Mouse (Mus musculus) neural tube, embryonic 15.5 days (tissue): ENCODE measurements around the gene Brd3os. TPM values are rescaled to one million over a fixed set of nuclear protein-coding genes. Genes with fewer than 3 reads are reported as not detected.
A peak's percentile ranks its signal among the peaks of the same experiment; 100 is the strongest.

Experiments
- ATAC-seq: fragments of 200-750 bp; cut with Nextera tagmentation; 2 replicates; pipeline ENCODE4 v1.8.0; 2017; ENCODE audit warnings: mild to moderate bottlenecking, moderate TSS enrichment, moderate library complexity; ENCODE audit not compliant: low FRiP score
- H3K27ac ChIP-seq: fragments of 300-500 bp; sonication (generic); replicated peaks from 2 replicates; pipeline ENCODE4 v1.5.1; 2015; ENCODE audit warnings: mild to moderate bottlenecking, inconsistent platforms
- H3K27me3 ChIP-seq: fragments of 300-500 bp; sonication (generic); replicated peaks from 2 replicates; pipeline ENCODE4 v1.6.1; 2015; ENCODE audit warnings: inconsistent platforms
- H3K36me3 ChIP-seq: fragments of 300-500 bp; sonication (generic); 2 replicates; pipeline ENCODE4 v1.6.1; 2015; ENCODE audit warnings: inconsistent platforms
- H3K4me1 ChIP-seq: fragments of 300-500 bp; sonication (generic); 2 replicates; pipeline ENCODE4 v1.6.1; 2015; ENCODE audit warnings: inconsistent platforms
- H3K4me2 ChIP-seq: fragments of 300-500 bp; sonication (generic); 2 replicates; pipeline ENCODE4 v1.6.1; 2015; ENCODE audit warnings: inconsistent platforms, mild to moderate bottlenecking, moderate library complexity
- H3K4me3 ChIP-seq: fragments of 300-500 bp; sonication (generic); replicated peaks from 2 replicates; pipeline ENCODE4 v1.5.1; 2015; ENCODE audit warnings: mild to moderate bottlenecking, inconsistent platforms
- H3K9ac ChIP-seq: fragments of 300-500 bp; sonication (generic); replicated peaks from 2 replicates; pipeline ENCODE4 v1.6.1; 2015; ENCODE audit warnings: mild to moderate bottlenecking, inconsistent platforms
- H3K9me3 ChIP-seq: fragments of 300-500 bp; sonication (generic); replicated peaks from 2 replicates; pipeline ENCODE4 v1.6.1; 2016; ENCODE audit warnings: inconsistent platforms
- WGBS: fragments of 180-500 bp; shearing (Covaris S2); methylation state at CpG from one replicate; pipeline ENCODE4 v1.1.7; 2015; ENCODE audit warnings: mixed read lengths; 5-methylcytosine and 5-hydroxymethylcytosine counted together
- polyA plus RNA-seq: library from polyadenylated mRNA; unstranded; fragments of >200 nt; fragmentation: Nextera tagmentation; extraction: Ambion mirVana; gene quantifications from 2 replicates; pipeline ENCODE4 v1.2.1, GENCODE M21; 2015

Gene Brd3os
- polyA plus RNA-seq, 1 experiment from 2014 or later = 45.0 TPM

DNA sequence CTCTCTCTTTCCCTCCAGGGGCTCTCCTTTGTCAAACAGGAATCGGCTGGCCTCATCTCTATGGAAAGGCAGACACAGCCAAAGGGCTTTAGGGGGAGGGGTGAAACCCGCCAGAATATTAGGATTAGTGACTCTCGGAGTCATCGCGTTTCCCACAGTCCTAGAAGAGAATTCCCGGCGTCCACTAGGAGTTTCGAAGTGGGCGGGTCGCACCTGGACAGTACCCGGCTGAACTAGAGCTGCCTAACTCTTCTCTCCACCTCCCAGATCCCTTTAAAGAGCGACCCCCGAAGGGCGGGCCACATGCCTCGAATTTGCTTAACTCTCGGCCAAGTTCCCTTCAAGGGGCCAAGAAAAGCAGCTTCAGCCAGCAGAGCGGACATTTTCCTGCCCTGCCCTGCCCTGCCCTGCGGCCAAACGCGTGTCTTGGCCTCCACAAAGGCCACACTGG lies 16.9 kb upstream of the Brd3os start:
- ATAC-seq = no peak
- H3K4me1 ChIP-seq = peaks cover 58% of the 10 kb centered on the region

DNA sequence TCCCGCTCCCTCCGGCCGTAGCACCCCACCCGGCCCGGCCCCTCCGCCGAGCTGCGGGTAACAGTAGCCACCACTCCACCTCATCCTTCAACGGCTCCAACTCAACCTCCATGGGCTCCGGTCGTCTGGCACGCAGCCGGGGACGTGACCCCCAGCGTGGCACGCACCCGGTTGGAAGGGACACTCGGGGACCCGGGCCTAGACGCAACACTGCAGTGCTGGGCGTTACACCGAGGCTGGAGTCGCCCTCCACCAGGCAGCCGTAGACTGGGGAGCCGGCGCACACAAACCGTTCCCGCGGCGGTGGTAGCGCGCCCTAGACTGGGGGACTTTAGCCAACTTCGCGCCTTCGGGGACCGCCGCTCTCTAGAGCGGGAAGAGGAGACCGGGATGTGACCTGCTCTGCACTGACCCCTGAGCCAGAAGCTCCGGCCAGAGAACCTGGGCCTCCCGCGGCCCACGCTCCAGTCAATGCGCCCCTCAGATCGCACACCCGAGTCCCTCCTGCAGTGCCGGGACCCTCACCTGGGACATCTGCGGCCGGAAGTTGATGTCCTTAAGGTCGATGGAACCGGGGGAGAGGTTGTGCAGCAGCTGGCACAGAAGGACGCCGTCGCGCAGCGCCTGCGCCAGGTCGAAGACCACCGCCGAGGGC lies 16.2 kb upstream of the Brd3os start:
- Histone ChIP-seq H3K9me3 (no peaks in the 10 kb centered on the region), H3K4me1 (peaks cover 57% of the 10 kb centered on the region), H3K27ac (peak overlapping the region; percentile 81), H3K4me2 (peak overlapping the region; percentile 92), H3K4me3 (peak overlapping the region; percentile 92), H3K36me3 (no peaks in the 10 kb centered on the region), H3K27me3 (no peaks in the 10 kb centered on the region), H3K9ac (peak overlapping the region; percentile 57)
- under 1% methylated on average over 56 of the region's 60 CpGs for WGBS
- ATAC-seq = peak; percentile 16; the same call in 1 of the 2 replicates

More for the DNA sequence above, 16.9 kb upstream of the Brd3os start:
- no peaks in the 10 kb centered on the region for H3K36me3 ChIP-seq
- under 1% methylated on average over 20 of the region's 20 CpGs for WGBS
- H3K27ac ChIP-seq = peak overlapping the region; percentile 81
- H3K9ac ChIP-seq = peak overlapping the region; percentile 57
- no peaks in the 10 kb centered on the region for H3K9me3 ChIP-seq
- H3K4me3 ChIP-seq = peak overlapping the region; percentile 92
- H3K4me2 ChIP-seq = peak overlapping the region; percentile 92
- no peaks in the 10 kb centered on the region for H3K27me3 ChIP-seq

DNA sequence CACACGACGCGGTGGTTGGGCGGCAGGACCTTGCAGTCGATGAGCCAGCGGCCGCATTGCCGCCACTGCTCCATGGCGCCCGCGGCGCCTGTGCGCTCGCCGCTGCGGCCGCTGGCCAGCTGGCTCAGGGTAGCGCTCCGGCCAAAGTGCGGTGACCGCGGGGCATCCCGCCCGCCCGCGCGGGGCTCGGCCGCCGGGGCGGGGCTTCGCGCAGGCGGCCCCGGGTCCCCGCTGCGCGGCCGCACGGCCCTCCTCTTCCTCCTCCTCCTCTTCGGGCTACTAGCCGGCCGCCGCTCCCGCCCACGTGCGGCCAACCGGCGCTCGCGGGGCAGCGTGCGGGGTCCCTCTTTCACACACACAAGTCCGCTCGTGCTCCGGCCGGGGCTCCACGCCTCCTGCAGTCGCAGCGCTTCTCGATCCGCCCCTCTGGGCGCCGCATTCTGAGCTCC lies 15.7 kb upstream of the Brd3os start:
- WGBS = 0% methylated on average over 45 of the region's 64 CpGs
- peaks cover 52% of the 10 kb centered on the region for H3K4me1 ChIP-seq
- H3K9me3 ChIP-seq = no peaks in the 10 kb centered on the region

DNA sequence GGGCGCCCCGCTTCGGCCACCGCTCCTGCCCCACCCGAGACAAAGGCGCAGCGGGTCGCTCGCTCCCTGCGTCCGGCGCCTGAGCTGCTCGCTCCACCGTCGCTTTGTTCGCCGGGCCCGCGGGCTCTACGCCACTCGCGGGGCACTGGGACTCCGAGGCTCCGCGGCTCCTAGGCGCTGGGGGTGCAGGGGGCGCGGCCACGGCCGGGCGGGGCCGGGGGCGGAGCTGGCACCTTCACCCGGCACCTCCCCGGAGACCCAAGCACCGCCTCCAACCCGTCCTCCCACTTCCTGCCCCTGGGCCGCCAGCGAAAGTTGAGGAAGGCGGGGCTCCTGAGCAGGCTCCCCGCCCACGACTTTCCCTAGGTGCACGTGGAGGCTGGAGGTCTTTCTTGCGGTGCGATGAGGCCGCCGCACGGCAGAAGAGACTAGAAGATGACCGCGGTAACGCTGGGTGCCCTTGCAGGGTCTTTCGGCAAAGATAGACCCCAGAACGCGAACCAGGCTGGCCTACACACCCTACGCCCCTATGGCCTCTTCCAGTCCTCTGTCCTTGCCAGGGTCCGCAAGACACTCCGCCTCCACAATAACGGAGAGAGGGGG lies 15.2 kb upstream of the Brd3os start, which contains the start of gene Vav2:
Vav2 (minus strand) TSS at position 179 of the 603 bp plus-strand sequence.
- Histone ChIP-seq H3K4me2 (peak within 1 kb of the TSS; percentile 92), H3K4me3 (peak within 1 kb of the TSS; percentile 92)

More for the DNA sequence above, 15.7 kb upstream of the Brd3os start:
- Histone ChIP-seq H3K27me3 (no peaks in the 10 kb centered on the region), H3K36me3 (no peaks in the 10 kb centered on the region), H3K9ac (peak overlapping the region; percentile 57), H3K4me3 (peak overlapping the region; percentile 92), H3K27ac (peak overlapping the region; percentile 81), H3K4me2 (peak overlapping the region; percentile 92)
- peak; percentile 45 for ATAC-seq

DNA sequence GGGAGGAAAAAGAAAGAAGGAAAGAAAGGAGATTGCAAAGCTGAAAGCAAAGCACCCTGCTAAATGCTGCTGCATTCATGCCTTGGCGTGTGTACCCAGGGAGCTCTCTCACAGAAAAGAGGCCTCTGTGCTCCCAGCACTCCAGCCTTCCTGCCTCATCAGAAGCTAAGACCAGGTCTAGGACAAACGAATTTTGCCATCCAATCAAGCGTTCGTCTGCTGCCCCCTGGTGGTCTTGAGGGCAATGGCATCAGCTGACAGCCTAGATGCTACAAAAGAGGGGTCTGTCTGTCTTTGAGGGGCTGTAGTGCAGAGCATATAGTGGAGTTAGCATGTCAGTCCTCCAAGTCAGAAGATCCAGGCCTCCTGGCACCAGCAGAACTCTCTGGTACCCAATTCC lies 14.1 kb upstream of the Brd3os start:
- Histone ChIP-seq H3K9me3 (no peaks in the 10 kb centered on the region), H3K27ac (peak overlapping the region; percentile 58; the same call in 1 of the 2 replicates), H3K27me3 (no peaks in the 10 kb centered on the region), H3K4me2 (no peak overlapping the region), H3K4me3 (no peak overlapping the region), H3K9ac (no peak overlapping the region), H3K4me1 (peaks cover 35% of the 10 kb centered on the region), H3K36me3 (no peaks in the 10 kb centered on the region)
- ATAC-seq = peak; percentile 13; the same call in 1 of the 2 replicates
- 0% methylated on average over 4 of the region's 4 CpGs for WGBS

More for the DNA sequence above, 15.2 kb upstream of the Brd3os start, which contains the start of gene Vav2:
- Histone ChIP-seq H3K27me3 (no peaks in the 10 kb centered on the region), H3K36me3 (no peaks in the 10 kb centered on the region), H3K9me3 (no peaks in the 10 kb centered on the region), H3K27ac (peak within 1 kb of the TSS; percentile 81), H3K4me1 (peaks cover 46% of the 10 kb centered on the region), H3K9ac (peak within 1 kb of the TSS; percentile 57)
- WGBS = under 1% methylated on average over 57 of the region's 58 CpGs
- peak; percentile 91 for ATAC-seq

DNA sequence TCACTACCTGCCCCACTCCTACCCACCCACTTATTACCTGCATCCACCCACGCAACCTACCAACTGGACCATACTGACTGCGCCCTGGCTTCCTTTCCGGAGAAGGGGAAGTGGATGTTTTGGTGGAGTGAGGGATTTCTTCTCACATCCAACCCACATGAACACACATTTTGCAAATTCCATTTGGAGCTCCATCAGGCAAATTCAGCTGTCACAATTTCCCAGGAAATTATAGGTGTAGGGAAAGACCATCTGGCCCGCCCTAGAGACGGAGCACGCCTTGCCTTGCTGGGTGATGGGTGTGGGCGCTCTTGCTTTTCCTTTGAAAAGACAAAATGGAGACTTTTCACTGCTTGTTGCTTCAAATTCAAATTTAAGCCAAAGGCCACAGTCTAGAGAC lies 11.5 kb upstream of the Brd3os start:
- WGBS = 94% methylated on average over 7 of the region's 7 CpGs
- no peak overlapping the region for H3K4me3 ChIP-seq
- no peak overlapping the region for H3K27ac ChIP-seq
- peaks cover 11% of the 10 kb centered on the region for H3K4me1 ChIP-seq
- no peak for ATAC-seq
- H3K9ac ChIP-seq = no peak overlapping the region
- no peaks in the 10 kb centered on the region for H3K9me3 ChIP-seq
- no peak overlapping the region for H3K4me2 ChIP-seq
- no peaks in the 10 kb centered on the region for H3K36me3 ChIP-seq
- H3K27me3 ChIP-seq = no peaks in the 10 kb centered on the region

DNA sequence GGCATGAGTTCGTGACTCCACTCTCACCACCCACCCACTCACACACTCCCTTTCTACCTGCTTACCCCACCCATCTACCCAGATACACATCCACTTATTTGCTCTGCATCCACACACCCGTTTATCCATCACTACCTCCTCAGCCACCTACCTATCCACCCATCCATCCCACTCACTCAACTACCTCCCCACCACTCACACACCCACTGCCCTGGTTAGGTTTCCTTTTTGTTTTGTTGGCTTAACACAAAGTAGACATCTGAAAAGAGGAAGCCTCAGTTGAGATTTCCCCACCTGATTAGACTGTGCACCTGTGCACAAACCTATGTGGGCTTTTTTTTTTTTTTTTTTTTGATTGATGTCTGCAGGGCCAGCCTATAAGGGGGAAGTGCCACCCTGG lies 9.5 kb upstream of the Brd3os start:
- 92% methylated on average over 2 of the region's 2 CpGs for WGBS
- no peaks in the 10 kb centered on the region for H3K36me3 ChIP-seq
- peaks cover 4% of the 10 kb centered on the region for H3K4me1 ChIP-seq
- H3K4me3 ChIP-seq = no peak overlapping the region
- H3K27ac ChIP-seq = no peak overlapping the region
- H3K27me3 ChIP-seq = no peaks in the 10 kb centered on the region
- no peak overlapping the region for H3K4me2 ChIP-seq
- H3K9me3 ChIP-seq = no peaks in the 10 kb centered on the region
- no peak for ATAC-seq
- no peak overlapping the region for H3K9ac ChIP-seq

DNA sequence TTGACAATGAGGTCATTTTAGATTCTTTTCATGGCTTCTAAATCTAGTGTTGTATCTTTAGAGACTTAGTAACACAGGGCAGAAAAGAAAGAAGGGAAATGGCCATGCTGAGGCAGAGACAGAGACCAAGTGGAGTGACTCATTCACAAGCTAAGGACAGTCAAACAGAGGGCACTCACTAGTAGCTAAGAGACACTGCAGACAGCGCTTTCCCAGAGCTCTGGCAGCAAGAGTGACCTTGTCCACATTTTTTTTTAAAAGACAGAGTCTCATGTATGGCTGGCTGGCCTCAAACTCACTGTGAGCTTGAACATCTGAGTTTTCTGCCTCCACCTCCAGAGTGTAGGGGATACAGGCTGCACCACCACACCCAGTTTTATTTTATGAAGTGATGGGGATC lies 4.2 kb upstream of the Brd3os start:
- H3K4me1 ChIP-seq = peaks cover 6% of the 10 kb centered on the region
- 58% methylated on average over 1 of the region's 1 CpGs for WGBS

DNA sequence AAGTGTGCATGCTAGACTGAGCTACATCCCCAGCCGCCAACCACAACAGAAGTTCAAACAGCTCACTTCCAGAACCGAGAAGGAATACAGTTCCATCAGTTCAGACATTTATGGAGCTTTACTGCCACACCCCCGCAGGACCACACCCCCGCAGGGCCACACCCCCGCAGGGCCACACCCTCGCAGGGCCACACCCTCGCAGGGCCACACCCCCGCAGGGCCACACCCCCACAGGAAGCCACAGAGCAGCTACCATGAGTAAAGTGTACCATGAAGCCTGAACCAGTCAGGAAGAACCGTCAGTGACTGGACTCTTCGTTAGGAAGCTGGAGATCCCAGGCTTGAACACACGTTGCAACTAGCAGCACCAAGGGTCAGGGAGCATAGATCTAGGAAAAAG lies 3.8 kb upstream of the Brd3os start:
- Histone ChIP-seq H3K4me2 (no peak overlapping the region), H3K4me1 (peaks cover 10% of the 10 kb centered on the region), H3K27me3 (no peaks in the 10 kb centered on the region), H3K4me3 (no peak overlapping the region), H3K27ac (no peak overlapping the region), H3K9me3 (no peaks in the 10 kb centered on the region), H3K9ac (no peak overlapping the region), H3K36me3 (no peaks in the 10 kb centered on the region)
- WGBS = 21% methylated on average over 11 of the region's 11 CpGs
- no peak for ATAC-seq

More for the DNA sequence above, 4.2 kb upstream of the Brd3os start:
- no peak overlapping the region for H3K4me2 ChIP-seq
- H3K27ac ChIP-seq = no peak overlapping the region
- no peak for ATAC-seq
- no peaks in the 10 kb centered on the region for H3K27me3 ChIP-seq
- H3K9ac ChIP-seq = no peak overlapping the region
- H3K9me3 ChIP-seq = no peaks in the 10 kb centered on the region
- H3K36me3 ChIP-seq = no peaks in the 10 kb centered on the region
- H3K4me3 ChIP-seq = no peak overlapping the region

DNA sequence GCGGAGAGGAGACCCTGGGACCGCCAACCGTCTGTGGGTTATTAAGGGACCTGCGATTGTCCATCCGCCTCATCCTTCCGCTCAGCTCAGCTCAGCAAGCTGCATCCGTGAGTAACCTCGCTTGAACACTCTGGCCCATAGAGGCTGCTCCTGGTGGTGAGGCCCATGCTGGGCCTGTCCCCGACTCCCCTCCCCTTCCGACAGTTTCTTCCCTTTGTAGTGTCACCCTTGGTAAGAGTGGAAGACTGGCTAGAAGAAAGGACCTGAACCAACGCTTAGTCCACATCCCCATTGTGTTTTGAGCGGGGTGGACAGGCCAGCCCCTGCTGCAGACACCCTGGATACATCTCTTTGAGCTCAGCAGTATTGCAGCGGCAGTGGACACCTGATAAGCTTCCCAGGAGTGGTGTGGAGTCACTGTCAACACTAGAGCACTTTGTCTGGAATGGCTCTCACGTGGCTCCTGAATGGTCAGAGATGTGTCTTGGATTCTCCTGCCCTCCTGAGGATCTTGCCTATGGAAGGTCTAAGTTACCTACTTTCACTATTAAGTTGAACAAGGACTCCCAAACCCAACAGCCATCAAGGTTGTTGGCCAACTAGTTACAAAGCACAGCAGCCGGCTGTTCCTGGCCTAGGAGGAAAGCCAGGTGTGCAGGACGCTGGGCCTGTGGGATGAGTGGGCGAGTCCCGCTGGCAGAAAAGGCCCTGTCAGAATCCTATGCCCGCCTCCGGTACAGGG lies 755 bp downstream of the Brd3os start:
- no peaks in the 10 kb centered on the region for H3K27me3 ChIP-seq
- peak overlapping the region; percentile 80 for H3K4me2 ChIP-seq
- peak overlapping the region; percentile 79 for H3K4me3 ChIP-seq
- H3K9me3 ChIP-seq = no peaks in the 10 kb centered on the region
- H3K9ac ChIP-seq = peak overlapping the region; percentile 82
- WGBS = 30% methylated on average over 20 of the region's 20 CpGs
- H3K27ac ChIP-seq = peak overlapping the region; percentile 83
- peak; percentile 55 for ATAC-seq
- H3K36me3 ChIP-seq = peaks cover 30% of the 10 kb centered on the region
- H3K4me1 ChIP-seq = peaks cover 18% of the 10 kb centered on the region

DNA sequence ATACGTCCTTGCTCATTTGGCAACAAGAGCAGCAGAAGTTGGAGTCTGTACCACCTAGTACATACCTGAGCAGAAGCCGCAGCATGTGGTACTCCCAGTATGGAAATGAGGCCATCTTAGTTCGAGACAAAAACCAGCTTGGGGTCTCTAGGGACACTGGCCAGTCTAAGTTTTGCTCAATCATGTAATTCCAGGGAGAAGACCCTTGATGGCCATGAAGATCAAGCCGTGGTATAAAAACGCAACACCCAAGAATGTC lies 1.3 kb downstream of the Brd3os start:
- H3K9me3 ChIP-seq = no peaks in the 10 kb centered on the region
- H3K27me3 ChIP-seq = no peaks in the 10 kb centered on the region
- H3K9ac ChIP-seq = peak overlapping the region; percentile 82

More for the DNA sequence above, 1.3 kb downstream of the Brd3os start:
- peak overlapping the region; percentile 79 for H3K4me3 ChIP-seq
- WGBS = 78% methylated on average over 5 of the region's 5 CpGs
- H3K4me2 ChIP-seq = peak overlapping the region; percentile 80
- H3K27ac ChIP-seq = no peak overlapping the region
- peaks cover 18% of the 10 kb centered on the region for H3K4me1 ChIP-seq
- ATAC-seq = no peak
- peaks cover 35% of the 10 kb centered on the region for H3K36me3 ChIP-seq
